Mouse (Mus musculus) MEL (cell line): ENCODE results near the gene Tmem179b.

Source experiments
- CTCF ChIP-seq, 3 experiments: IDR thresholded peaks in 2 of 3; conservative IDR thresholded peaks in 1 of 3; 2 replicates each; pipeline ENCODE4 v1.5.1; 2011 to 2012; ENCODE audit warnings: low read length in 3 of 3, low read depth in 2 of 3, mild to moderate bottlenecking in 2 of 3, improper control_type of control experiment in 1 of 3, inconsistent platforms in 1 of 3, mixed read lengths in 1 of 3, moderate library complexity in 1 of 3; ENCODE audit not compliant: control insufficient read depth in 1 of 3, insufficient read depth in 1 of 3, poor library complexity in 1 of 3, severe bottlenecking in 1 of 3
- EP300 ChIP-seq, 2 experiments: IDR thresholded peaks; 2 replicates each; pipeline ENCODE4 v1.6.1; 2011; ENCODE audit warnings: improper control_type of control experiment in 2 of 2, low read length in 2 of 2, low read depth in 1 of 2, mild to moderate bottlenecking in 1 of 2
- GATA1 ChIP-seq: IDR thresholded peaks from 2 replicates; pipeline ENCODE4 v1.6.1; 2011; ENCODE audit warnings: low read depth, low read length, improper control_type of control experiment
- MAX ChIP-seq: IDR thresholded peaks from 2 replicates; pipeline ENCODE4 v1.6.1; 2011; ENCODE audit warnings: low read length, improper control_type of control experiment
- MXI1 ChIP-seq: IDR thresholded peaks from 2 replicates; pipeline ENCODE4 v1.6.1; 2011; ENCODE audit warnings: mild to moderate bottlenecking, low read depth, low read length, improper control_type of control experiment
- NELFE ChIP-seq: IDR thresholded peaks from 2 replicates; pipeline ENCODE4 v1.6.1; 2011; ENCODE audit warnings: low read depth, low read length, improper control_type of control experiment
- POLR2A ChIP-seq, 2 experiments: IDR thresholded peaks; 2 replicates each; pipeline ENCODE4 v1.6.1; 2011 to 2012; ENCODE audit warnings: low read length in 2 of 2, mild to moderate bottlenecking in 2 of 2, control low read depth in 1 of 2, improper control_type of control experiment in 1 of 2, low read depth in 1 of 2, moderate library complexity in 1 of 2; ENCODE audit not compliant: control insufficient read depth in 1 of 2, insufficient read depth in 1 of 2, poor library complexity in 1 of 2
- ZC3H11A ChIP-seq: IDR thresholded peaks from 2 replicates; pipeline ENCODE4 v1.6.1; 2012; ENCODE audit warnings: low read depth, mild to moderate bottlenecking, inconsistent platforms, low read length, improper control_type of control experiment
- ZNF384 ChIP-seq: IDR thresholded peaks from 2 replicates; pipeline ENCODE4 v1.6.1; 2012; ENCODE audit warnings: low read depth, mild to moderate bottlenecking, inconsistent platforms, low read length, improper control_type of control experiment

GRCm38 (mm10) chr19:8774951-8775421 is 719 bp upstream of the Tmem179b start:
- TF ChIP-seq ZNF384 (no peak), MXI1 (no peak), MAX (no peak), CTCF (IDR thresholded peaks at IDR 0.05 in 2 of 3, conservative IDR thresholded peaks at IDR 0.05 in 1 of 3; ENCODE audit: control insufficient read depth in 1 of 3, insufficient read depth in 1 of 3, low read depth in 2 of 3, low read length in 3 of 3, poor library complexity in 1 of 3, severe bottlenecking in 1 of 3) (no peak), GATA1 (no peak), ZC3H11A (no peak), NELFE (no peak), EP300 (IDR thresholded peaks at IDR 0.05; ENCODE audit: low read depth in 1 of 2, low read length in 2 of 2) (no peak), POLR2A (IDR thresholded peaks at IDR 0.05; ENCODE audit: control insufficient read depth in 1 of 2, insufficient read depth in 1 of 2, low read depth in 1 of 2, low read length in 2 of 2, poor library complexity in 1 of 2) (no peak; a peak in 1 of 4 replicates)
